Mouse (Mus musculus) small intestine, adult 2 months (tissue): ENCODE results near the gene Trap1a.
"Not testable (repeated sequence)": the region's sequence is repeated elsewhere in the genome, so short reads cannot be mapped to it uniquely, and the experiment has no call there.

ENCODE experiments used
- CTCF ChIP-seq: fragments of 200-500 bp; IDR thresholded peaks from 2 replicates; pipeline ENCODE4 v1.5.1; 2012; ENCODE audit warnings: low read depth, mild to moderate bottlenecking, control low read depth, inconsistent platforms, low read length, moderate library complexity, mixed read lengths; ENCODE audit not compliant: insufficient replicate concordance, insufficient read length; ENCODE audit errors: extremely low read depth
- POLR2A ChIP-seq: fragments of 200-500 bp; IDR thresholded peaks from 2 replicates; pipeline ENCODE4 v1.6.1; 2012; ENCODE audit warnings: low read depth, mild to moderate bottlenecking, control low read depth, inconsistent platforms, low read length, moderate library complexity

DNA sequence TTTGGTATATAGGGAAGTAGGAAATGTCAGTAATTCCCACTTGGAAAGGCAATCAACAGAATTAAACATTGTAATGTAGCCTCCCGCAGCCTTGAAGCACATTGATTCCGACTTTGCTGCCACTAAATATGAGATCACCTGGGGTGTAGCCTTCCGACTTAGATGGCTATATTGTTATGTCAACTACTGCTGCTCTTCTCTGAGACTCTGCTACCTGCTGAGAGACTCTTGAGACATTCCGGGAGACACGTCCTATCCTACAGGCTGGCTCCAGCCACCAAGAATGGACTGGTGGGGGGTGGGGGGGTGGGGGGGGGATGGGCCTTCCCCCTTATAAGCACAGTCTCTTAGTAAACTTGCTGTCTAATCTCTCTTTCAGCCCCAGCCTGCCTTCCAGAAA, 16.1 kb upstream of the Trap1a start:
- not testable (repeated sequence) for TF ChIP-seq CTCF, POLR2A
